Mouse (Mus musculus) bone marrow macrophage, adult 2 months (primary cell): Measurements from ENCODE around the gene Ahdc1.

Experiments
- CTCF ChIP-seq: IDR thresholded peaks from 2 replicates; pipeline ENCODE4 v1.5.1; 2012; ENCODE audit warnings: low read depth, mild to moderate bottlenecking, low read length, moderate library complexity
- POLR2A ChIP-seq: IDR thresholded peaks from 2 replicates; pipeline ENCODE4 v1.6.1; 2012; ENCODE audit warnings: mild to moderate bottlenecking, low read depth, low read length, borderline replicate concordance

DNA sequence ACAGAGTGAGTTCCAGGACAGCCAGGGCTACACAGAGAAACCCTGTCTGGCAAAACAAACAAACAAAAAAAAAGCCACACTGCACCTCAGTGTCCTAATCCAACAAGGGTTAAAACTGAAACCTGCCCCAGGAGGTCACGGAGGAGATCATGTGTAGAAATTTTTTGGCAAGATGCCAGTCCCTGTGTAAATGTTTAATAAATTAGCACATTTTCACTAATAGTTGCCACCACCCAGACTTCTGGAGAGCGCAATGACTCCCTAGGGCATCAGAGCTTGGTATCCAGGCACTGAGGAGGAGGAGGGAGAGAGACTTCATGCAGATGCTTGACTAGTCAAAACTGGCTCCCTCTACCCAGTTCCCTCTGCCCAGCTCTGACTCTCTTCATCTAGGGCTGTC lies 31.9 kb upstream of the Ahdc1 start:
- no peak for TF ChIP-seq CTCF
- TF ChIP-seq POLR2A: no peak
